Mouse (Mus musculus) R1 (cell line): ENCODE measurements at regions not wholly inside any gene's neighbourhood (a gene's known extent, or its start where the extent isn't known, plus 50 kb on each side); places are given as distances from the start of the nearest gene placed in this dataset.

Experiments used
- DNase-seq: peaks from one replicate; pipeline ENCODE4 v3.0.0-alpha.2; 2018; ENCODE audit warnings: low read depth, low spot score

DNA sequence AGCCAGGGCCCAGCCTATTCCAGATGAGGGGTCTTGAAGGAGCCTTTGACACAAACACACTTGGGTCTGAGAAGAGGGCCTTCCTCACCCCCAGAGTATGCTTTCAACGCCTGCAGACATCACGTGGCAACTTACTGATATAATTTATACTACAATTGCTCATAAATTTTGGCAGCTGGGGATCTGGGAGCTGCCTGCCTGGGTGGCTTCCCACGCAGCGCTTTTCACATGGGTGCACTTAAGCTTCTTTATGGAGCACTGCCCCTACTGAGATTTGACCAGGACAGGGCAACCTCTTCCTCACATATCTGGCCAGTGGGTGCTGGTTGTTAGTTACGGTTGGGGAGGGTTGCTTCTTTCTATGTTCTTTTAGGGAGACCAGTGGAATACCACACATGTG is 61.6 kb downstream of the Spesp1 start:
- no peak for DNase-seq

DNA sequence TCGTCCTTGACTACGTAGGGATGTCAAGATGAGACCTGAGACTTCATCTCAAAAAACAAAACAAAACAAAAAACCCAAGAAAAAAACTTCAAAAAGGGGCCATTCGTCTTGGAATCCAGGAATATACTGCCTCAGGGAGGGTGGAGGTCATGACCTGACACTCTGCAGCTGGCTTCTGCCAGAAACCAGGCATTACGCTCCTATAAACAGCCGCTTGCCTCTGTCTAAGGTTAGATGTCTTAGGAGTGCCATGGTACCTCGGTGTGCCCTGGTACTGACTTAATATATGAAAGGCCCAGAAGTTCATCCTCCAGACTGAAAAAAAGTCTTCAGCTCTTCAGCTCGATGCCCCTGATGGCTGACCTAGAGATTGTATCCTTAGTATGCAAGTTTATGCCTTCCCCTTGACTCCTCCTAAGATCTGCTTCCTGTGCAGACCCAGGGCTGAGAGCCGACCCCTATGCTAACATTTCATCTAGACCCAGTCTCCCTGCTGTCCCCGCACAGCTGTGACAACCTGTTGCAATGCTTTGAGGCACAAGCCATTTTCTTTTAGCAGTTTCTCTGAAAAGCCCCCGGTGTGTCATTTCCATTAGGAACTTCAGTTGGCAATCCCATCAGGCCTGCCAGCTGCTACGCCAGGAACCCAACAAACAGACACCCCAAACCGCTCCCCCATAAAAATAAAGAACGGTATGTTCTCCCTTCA is 66.7 kb downstream of the Spesp1 start:
- no peak for DNase-seq

DNA sequence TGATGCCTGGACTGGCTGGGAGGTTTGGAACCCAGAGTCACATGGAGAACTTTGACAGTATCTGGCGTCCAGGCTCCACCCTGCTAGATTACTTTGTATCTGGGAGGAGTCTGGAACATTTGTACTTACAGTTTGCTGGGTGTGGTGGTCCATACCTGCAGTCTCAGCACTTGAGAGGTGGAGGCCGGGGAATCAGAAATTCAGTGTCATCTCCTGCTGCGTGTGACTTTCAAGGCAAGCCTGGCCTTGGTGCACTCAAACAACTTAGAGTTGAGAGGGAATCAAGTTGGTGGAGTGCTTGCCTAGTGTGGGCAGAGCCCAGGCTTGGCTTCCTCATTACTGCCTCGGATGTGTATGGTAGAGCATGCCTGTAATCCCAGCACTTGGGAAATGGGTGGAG is 67.5 kb downstream of the Spesp1 start:
- peak; percentile 50 for DNase-seq

DNA sequence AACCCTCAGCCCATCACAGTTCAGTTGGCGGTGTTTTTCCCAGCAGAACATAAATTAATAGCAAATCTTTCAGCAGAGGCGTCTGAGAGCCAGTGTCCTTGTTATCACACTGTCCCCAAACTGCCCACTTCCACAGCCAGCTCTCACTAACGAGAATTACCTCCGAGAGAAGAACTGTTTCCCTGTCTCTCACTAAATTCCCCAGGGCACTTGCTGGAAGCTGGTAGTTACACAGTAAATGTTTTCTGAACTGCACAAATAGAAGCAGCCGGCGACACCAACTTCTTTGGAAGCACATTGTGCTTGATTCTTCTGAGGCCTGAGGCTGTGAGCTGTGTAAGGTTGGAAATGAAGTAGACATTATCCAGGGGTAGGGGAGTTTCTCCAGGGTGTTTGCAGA is 69.4 kb downstream of the Spesp1 start:
- no peak for DNase-seq

DNA sequence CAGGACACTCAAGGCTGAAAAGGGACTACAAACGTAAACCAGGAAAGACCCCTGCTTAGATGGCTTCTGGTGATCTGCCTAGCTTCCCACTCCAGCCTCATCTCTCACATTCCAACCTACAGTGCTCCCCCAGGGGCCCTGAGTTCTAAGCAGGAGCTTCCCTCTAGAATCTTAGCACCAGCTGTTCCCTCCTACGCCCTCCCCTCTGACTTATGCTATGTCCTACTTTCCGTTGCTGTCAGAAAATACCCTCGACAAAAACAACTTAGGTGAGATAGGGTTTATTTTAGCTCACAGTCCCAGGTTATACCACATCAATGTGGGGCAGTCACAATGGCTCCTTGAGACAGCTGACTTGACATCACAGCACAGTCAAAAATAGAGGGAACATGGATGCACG is 71.2 kb downstream of the Spesp1 start:
- no peak for DNase-seq

DNA sequence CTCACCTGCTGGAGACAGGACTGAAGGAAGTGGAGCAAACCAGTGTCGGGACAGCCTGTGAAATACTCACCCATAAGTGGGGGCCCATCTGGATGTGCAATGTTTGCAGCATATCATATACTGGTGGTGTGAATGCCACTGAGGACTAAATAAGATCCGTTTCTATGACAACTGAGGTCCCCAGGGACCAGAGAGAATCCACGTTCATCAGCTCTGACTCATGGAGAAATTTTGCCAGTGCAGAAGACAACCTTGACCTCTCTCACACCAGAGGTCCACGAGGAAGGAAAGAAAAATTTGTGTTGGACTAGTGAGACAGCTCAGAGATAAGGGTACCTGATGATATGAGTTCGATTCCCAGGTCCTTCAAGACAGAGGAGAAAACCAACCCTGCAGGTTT is 73.6 kb downstream of the Spesp1 start:
- peak; percentile 28 for DNase-seq

DNA sequence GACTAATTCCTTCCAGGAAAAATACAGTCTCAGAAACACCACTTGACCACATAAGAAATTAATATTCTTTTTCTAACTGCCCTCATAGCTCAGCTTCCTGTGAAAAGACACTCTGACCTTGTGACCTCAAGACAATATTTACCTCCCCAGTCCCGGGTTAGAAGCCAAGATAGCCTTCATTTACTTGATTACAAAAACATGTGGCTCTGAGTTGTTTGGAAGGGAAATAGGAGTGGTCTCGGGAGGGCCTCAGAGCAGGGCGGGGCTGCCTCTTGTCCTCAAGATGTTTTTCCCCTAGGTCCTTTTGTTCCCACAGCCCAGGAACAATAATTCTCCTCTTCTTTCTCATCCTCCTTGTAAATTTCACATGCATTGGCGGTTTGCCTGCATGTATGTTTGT is 76.7 kb downstream of the Spesp1 start:
- DNase-seq, result peak; percentile 40

DNA sequence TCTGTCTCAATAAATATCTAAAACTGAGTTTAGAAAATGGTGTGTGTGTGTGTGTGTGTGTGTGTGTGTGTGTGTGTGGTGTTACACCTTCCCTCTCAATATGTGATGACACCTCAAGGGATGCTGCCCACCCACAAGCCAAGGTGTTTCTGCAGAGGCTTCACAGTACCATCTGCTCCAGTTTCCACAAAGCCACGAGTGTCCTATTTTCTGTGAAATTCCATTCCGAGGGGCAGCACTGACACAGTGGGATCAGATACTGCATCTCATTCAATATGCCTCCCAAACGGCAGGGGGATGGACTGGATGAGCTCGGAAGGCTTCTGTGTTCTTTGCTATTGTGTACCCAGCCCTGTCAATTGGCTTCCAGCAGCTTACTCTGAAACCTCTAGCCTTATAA is 78.5 kb downstream of the Spesp1 start:
- DNase-seq, result no peak

DNA sequence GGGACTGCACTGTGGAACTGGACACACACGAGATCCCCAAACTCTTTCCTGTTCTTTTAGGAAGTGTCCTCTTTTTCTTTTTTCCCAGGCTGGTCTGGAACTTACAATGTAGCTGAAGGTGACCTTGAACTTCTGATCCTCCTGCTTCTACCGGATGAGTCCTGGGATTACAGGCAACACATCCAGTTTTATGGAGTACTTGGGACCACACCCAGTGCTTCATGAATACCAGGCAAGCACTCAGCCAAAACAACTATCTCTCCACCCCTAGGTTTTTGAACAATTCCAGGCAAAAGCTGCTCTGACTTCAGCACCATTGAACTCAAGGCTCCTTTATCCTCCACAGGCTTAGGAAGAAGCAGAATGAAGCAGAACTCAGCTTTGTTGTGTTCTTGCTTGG is 79.7 kb downstream of the Spesp1 start:
- DNase-seq, result peak; percentile 95

DNA sequence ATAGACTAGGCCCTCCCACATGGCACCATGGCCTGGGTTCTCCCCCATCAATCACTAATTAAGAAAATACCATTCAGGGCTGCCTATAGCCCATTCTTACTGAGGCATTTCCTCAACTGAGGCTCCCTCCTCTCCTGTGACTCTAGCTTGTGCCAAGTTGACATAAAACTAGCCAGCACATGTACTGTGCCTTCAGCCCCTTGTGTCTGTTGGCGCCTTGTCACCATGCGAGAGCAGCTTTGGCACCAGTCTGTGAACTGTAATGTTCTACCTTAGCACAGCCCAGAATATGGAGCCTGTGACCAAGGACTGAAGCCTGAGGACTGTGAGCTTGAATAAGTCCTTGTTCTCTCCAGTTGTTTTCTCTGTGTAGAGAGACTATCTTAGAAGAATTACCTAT is 75.0 kb upstream of the Glce start:
- no peak for DNase-seq

DNA sequence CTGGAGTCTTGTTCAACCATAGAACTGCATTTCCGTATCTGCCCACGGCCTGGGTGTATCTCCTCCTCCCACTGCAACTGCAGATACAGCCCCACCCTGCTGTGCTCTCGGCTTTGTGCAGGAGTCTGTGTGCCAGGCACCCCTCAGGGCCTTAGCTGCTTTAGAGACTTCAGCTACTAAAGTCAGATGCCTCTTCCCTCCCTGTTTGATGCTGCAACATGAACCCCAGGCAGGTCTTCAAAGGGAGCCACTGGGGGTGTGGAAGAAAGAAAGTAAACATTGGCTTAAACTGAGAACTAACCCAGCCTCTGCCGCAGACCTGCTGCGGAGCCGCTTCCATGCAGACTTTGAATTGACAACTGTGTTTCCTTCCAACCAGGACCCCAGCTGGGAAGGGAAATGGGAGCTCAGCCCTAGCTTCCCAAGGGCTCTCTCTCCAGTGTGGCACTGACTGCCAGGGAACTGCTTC is 70.0 kb upstream of the Glce start:
- peak; percentile 78 for DNase-seq

DNA sequence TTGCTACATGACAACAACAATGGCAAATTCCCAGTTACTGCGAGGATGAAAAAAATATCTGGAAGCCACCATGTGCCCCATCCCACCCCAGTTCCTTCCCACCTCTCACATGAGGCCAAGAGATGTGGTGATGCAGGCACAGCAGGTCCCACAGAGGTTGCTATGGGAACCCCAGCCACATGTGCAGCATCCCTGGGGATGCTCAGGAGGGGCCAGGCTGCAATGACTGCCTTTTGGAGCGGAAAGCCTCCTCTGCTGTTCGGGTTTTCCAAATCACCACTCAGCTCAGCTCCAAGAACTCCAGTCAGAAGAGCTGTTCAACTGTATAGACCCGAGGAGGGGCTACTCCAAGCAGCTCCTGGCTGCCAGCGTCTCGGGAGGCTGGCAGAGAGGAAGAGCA is 68.0 kb upstream of the Glce start:
- DNase-seq, result no peak

DNA sequence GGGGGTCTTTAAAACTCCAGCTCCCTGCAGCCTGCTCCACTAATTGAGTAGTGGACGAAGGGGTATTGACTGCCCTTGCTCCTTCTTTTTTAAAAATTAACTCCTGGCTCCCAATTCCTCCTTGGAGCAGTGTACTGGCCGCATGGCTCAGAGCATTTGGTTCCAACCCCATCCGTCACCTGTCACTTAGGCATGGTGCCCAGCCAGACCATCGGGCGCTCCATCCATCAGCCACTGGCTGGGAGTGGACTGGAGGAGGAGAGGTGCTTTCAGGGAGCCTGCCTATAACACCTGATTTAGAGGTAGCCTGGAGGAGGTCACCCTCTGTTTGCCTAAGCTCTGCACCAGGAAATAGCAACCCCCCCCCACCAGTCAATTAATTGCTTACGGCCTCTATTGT is 66.4 kb upstream of the Glce start:
- no peak for DNase-seq

DNA sequence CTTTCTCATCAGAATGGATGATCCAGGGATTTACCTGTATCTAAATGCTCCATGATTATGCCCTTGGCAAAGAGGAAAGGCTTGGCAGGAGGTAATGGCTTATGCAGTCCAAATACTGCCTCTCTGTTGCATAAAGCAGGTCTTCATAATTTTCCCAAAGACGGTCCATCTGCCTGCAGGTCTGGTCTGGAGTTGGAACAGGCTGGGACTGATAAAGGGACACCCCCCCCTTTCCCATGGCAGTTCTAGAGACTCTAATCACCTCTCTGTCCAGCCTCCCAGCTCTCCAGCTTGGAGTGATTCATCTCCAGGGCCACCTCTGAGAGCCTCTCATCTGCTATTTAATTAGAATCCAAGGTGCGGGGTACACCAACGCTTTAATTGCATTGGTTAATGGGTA is 65.9 kb upstream of the Glce start:
- no peak for DNase-seq

DNA sequence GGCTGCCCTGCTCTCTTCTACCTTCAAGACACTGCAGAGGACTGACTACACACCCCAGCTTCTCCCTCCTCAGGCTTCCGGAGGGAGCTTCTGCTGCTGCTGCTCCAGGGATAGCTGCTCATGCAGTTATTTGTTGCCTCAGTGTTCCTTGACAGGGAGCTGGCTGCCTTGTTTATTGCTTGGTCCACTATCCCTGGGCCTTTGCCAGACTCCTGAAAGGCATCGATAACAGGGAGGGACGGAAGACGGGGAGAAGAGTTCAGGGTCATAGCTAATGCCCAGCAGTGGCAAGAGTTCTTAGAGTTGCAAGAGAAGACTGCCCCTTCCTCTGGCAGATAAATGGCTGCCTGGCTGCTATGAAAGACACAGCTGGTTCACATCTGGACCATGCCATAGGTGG is 64.4 kb upstream of the Glce start:
- DNase-seq, result no peak

DNA sequence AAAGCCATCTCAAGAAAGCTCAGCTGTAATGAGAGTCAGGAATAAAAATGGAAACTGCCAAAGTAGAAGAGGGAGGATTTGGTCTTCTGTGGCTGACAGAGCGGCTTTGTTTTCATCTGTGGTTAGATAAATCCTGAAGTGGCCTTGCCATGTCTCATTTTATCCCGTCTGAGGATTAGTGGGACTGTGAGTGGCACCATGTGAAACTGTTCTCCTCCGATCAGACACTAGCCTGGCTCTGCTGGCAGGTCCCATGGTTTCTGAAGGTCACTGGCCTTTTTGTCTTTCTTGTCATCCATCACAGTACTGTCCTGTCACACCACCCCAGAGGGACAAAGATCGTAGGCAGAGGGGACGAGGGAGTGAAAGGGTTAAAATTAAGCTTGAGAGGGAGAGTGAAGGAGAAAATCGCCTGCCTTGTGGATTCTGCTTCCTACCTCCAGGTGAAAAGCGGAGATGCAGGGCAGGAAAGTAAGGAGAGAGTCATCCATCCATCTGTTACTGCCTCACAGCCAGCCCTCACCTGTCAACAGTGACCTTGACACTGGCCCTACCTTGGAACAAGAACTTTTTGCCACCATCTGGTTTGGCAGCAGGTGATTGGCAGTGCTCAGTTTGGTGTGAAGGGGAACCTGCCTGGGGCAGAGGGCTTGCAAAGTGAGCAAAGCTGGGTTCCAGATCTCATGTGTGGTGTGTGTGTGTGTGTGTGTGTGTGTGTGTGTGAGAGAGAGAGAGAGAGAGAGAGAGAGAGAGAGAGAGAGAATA is 63.2 kb upstream of the Glce start:
- no peak for DNase-seq

DNA sequence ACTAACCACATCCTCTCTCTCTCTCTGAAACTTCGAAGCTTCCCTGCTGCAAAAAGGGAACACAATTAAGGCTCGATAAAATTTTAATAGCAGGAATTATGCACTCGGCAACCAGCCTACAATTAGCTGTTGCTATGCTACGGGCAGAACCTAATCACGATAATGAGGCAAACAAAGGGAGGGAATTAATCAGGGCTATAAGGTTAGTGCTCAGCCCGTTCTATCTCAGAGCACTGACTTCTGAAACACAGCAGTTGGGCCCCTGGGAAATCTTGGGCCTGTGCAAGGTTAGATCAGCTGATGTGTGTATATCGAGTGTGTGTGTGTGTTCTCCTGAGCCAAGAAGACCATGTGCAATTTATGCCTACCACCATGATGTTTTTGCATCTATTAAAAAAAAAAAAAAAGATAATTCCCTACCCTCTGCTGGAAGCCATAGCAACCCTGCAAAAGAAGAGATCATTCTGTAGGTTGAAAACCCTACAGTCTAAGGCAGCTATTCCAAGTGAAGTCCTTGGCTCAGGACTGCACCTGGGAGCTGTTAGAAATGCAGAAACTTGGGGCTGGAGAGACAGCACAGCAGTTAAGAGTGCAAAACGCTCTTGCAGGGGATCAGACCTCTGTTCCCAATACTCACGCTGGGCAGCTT is 58.9 kb upstream of the Glce start:
- DNase-seq, result no peak

DNA sequence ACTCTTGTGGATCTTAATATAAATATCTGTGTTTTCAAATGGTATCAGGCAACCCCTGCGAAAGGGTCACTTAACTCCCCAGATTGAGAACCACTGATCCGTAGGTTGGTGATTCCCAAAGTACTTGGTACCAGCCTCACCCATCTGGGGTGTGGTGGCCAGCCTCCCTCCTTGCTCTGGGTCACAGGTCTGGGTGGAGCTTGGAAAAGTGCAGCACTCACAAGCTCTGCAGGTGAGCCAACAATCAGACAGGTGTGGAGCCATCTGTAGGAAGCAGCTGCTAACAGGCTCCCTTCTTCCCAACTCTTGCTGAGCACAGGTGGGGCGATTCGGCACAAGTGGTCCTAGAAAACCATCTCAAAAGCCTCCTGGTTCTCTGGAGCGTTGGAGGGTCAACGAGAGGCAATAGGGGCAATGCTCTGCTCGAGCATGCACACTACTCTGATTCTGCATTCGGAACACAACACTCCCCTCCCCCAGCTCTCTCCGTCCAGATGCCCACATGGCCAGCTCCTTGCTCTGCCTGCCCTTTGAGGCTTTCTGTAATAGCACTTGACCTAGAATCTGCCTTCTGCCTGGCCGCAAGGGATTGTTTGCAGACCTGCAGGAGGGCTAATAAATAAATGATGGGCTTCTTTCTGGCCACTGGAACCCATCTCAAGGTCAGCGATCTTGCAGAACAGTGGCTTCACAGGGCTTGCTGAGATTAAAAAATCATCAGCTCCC is 58.2 kb upstream of the Glce start:
- no peak for DNase-seq

DNA sequence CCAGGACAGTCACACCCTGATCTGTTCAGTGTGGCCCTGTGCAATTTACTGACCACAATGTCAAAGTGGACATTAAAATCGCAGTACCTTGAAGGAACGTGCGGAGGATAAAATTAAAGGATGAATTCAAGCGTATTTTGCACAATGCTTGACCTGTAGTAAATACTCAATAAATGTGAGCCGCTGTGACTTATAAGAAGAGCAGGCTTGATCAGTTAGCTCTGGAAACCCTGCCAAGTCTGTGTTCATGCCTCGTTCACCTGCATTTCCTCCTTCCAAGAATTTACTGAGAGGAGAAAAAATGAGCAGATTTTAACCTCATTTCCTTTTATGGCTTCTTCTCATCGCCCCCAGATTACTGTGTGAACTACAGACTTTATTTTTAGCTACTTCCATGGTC is 52.2 kb upstream of the Glce start:
- DNase-seq, result no peak
